Mouse (Mus musculus) liver, embryonic 15.5 days (tissue): ENCODE data around the gene Gm29106. TPM values are rescaled to one million over a fixed set of nuclear protein-coding genes. Genes with fewer than 3 reads are reported as not detected.
"Not testable (repeated sequence)": the region's sequence is repeated elsewhere in the genome, so short reads cannot be mapped to it uniquely, and the experiment has no call there.

ENCODE experiments used
- ATAC-seq: fragments of 200-750 bp; cut with Nextera tagmentation; 2 replicates; pipeline ENCODE4 v1.8.0; 2017; ENCODE audit warnings: moderate number of reproducible peaks, mild to moderate bottlenecking, moderate library complexity; ENCODE audit not compliant: insufficient read depth
- H3K27ac ChIP-seq: fragments of 300-500 bp; sonication (generic); replicated peaks from 2 replicates; pipeline ENCODE4 v1.5.1; 2015; ENCODE audit warnings: mild to moderate bottlenecking, inconsistent platforms
- H3K27me3 ChIP-seq: fragments of 300-500 bp; sonication (generic); 2 replicates; pipeline ENCODE4 v1.6.1; 2015; ENCODE audit warnings: mild to moderate bottlenecking, inconsistent platforms
- H3K36me3 ChIP-seq: fragments of 300-500 bp; sonication (generic); replicated peaks from 2 replicates; pipeline ENCODE4 v1.6.1; 2015; ENCODE audit warnings: moderate library complexity, mild to moderate bottlenecking, inconsistent platforms
- H3K4me1 ChIP-seq: fragments of 300-500 bp; sonication (generic); replicated peaks from 2 replicates; pipeline ENCODE4 v1.6.1; 2015; ENCODE audit warnings: inconsistent platforms
- H3K4me2 ChIP-seq: fragments of 300-500 bp; sonication (generic); 2 replicates; pipeline ENCODE4 v1.6.1; 2015; ENCODE audit warnings: moderate library complexity, mild to moderate bottlenecking, inconsistent platforms
- H3K4me3 ChIP-seq: fragments of 300-500 bp; sonication (generic); replicated peaks from 2 replicates; pipeline ENCODE4 v1.5.1; 2015; ENCODE audit warnings: mild to moderate bottlenecking, inconsistent platforms
- H3K9ac ChIP-seq: fragments of 300-500 bp; sonication (generic); 2 replicates; pipeline ENCODE4 v1.6.1; 2015; ENCODE audit warnings: moderate library complexity, mild to moderate bottlenecking, inconsistent platforms
- H3K9me3 ChIP-seq: fragments of 300-500 bp; sonication (generic); replicated peaks from 2 replicates; pipeline ENCODE4 v1.6.1; 2016; ENCODE audit warnings: inconsistent platforms
- WGBS: fragments of 180-500 bp; shearing (Covaris S2); methylation state at CpG from one replicate; pipeline ENCODE4 v1.1.7; 2015; ENCODE audit warnings: mixed read lengths; ENCODE audit not compliant: insufficient replicate concordance; 5-methylcytosine and 5-hydroxymethylcytosine counted together
- polyA plus RNA-seq: library from polyadenylated mRNA; unstranded; fragments of >200 nt; fragmentation: Nextera tagmentation; extraction: Ambion mirVana; gene quantifications from 2 replicates; pipeline ENCODE4 v1.2.1, GENCODE M21; 2015

Gm29106 gene
- polyA plus RNA-seq: 0.02 and 0.06 TPM in 2 replicates

DNA sequence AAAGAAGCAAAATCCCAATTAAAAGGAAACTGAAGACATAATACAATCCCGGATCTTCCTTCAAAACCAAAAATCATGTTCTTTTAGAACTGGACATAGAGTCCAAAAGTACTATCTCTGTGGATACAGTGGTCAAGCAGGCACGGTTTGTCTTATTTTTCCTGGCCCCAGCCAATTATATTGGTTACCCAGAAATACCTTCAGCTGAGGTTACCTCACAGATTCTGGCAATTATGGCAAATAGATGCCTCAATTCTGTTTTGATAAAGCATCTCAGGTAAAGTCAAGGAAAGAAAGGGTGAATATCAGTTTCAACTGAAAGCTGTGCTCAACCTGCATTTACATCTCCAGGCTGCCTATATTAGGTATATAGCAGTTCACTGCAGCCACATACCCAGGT is at the start of gene Gm29106:
TSS of gene Gm29106 (plus strand) at position 301 of the 400 bp plus-strand sequence.
- H3K36me3 ChIP-seq, H3K4me1 ChIP-seq, H3K27ac ChIP-seq, H3K27me3 ChIP-seq, H3K4me2 ChIP-seq, H3K9me3 ChIP-seq, H3K4me3 ChIP-seq, ATAC-seq, H3K9ac ChIP-seq: not testable (repeated sequence)
- WGBS: 52% methylated on average over 2 of the region's 2 CpGs

DNA sequence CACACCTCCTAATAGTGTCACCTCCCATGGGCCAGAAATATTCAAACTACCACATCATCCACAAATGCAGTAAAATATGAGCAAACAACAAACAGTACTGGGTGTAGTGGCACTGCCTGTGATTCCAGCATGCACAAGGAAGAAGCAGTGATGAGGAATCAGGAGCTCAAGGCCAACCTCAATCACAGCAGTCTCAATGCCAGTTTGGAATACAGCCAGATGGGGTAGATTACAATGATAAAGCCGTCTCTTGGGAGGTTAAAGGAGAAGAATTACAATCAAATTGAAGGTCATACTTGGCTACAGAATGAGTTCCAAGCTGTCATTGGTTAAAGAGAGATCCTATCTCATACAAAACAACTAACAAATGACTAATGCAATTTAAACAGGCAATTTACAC is 52.2 kb downstream of the Gm29106 start:
- H3K36me3 ChIP-seq: no peaks in the 10 kb centered on the region
- H3K9me3 ChIP-seq: no peaks in the 10 kb centered on the region
- H3K4me2 ChIP-seq: no peak overlapping the region
- no peak overlapping the region for H3K4me3 ChIP-seq
- no peak overlapping the region for H3K9ac ChIP-seq
- WGBS: 27% methylated on average over 1 of the region's 1 CpGs
- no peak overlapping the region for H3K27ac ChIP-seq
- ATAC-seq: no peak
- no peaks in the 10 kb centered on the region for H3K27me3 ChIP-seq
- H3K4me1 ChIP-seq: no peaks in the 10 kb centered on the region

DNA sequence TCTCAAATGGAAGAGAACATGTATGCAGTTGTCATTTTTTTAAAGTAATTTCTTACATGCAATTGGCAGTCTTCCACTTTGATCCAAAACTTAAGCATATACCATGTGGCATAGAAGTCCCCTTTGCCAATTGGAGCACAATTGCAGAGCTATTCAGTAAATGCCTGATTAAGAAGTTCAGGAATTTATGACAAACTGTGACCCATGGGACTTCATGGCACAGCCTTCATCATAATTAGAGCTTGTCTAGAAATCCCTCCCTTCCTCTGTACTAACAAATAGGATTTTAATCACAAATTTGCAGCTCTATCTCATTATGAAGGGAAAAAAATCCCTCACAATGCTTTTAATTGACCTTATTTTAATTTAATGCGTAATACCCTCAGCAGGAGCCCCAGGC is 59.7 kb downstream of the Gm29106 start:
- H3K36me3 ChIP-seq: no peaks in the 10 kb centered on the region
- no peaks in the 10 kb centered on the region for H3K4me1 ChIP-seq
- ATAC-seq: no peak
- no peak overlapping the region for H3K9ac ChIP-seq
- H3K9me3 ChIP-seq: no peaks in the 10 kb centered on the region
- no peak overlapping the region for H3K4me2 ChIP-seq
- H3K27ac ChIP-seq: no peak overlapping the region
- H3K4me3 ChIP-seq: no peak overlapping the region
- 51% methylated on average over 1 of the region's 1 CpGs for WGBS
- no peaks in the 10 kb centered on the region for H3K27me3 ChIP-seq

Other genes with a start within 250 kb of the Gm29106 start
- not detected in 2 replicates for gene Gm28168, start 248.5 kb upstream of the Gm29106 start, polyA plus RNA-seq
- not detected in 2 replicates for gene Gm7145, start 210.6 kb upstream of the Gm29106 start, polyA plus RNA-seq
- gene Tsn, start 135.2 kb downstream of the Gm29106 start, polyA plus RNA-seq: 121 and 132 TPM in 2 replicates
- 36.2 and 37.0 TPM in 2 replicates for gene Nifk, start 145.3 kb downstream of the Gm29106 start, polyA plus RNA-seq
- 11.8 and 12.8 TPM in 2 replicates for gene Clasp1, start 212.5 kb downstream of the Gm29106 start, polyA plus RNA-seq